Mouse (Mus musculus) lung, adult 2 months (tissue): Measurements from ENCODE around the gene Zfp26.

ENCODE experiments used
- CTCF ChIP-seq: fragments of 200-500 bp; IDR thresholded peaks from 2 replicates; pipeline ENCODE4 v1.5.1; 2011; ENCODE audit warnings: mild to moderate bottlenecking, low read length, control low read depth; ENCODE audit not compliant: insufficient read depth
- POLR2A ChIP-seq: fragments of 200-500 bp; IDR thresholded peaks from 2 replicates; pipeline ENCODE4 v1.6.1; 2011; ENCODE audit warnings: low read depth, mild to moderate bottlenecking, control low read depth, low read length, borderline replicate concordance; ENCODE audit errors: extremely low read depth

DNA sequence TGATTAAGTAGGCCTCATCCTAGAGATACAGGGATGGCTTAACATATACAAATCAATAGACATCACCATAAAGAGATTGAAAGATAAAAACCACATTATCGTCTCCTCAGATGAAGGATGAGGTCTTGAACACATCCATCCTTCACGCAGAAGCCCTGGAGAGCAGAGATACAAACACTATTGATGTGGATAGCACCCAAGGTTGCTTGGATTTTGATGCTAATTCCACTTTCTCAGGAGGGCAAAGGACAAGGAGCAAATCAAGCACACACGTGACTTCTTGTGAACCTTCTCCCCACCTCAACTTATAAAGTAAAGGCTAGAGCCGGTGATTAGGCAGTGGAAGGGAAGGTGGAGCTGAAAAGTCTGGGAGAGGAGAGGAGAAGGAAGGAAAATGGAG lies 6.3 kb downstream of the Zfp26 start:
- TF ChIP-seq CTCF: no peak
- no peak for TF ChIP-seq POLR2A
